Mouse (Mus musculus) ES-Bruce4 (cell line): ENCODE data around the gene Tmc7.

Experiments
- CTCF ChIP-seq: IDR thresholded peaks from one replicate; pipeline ENCODE4 v1.8.1; 2011; ENCODE audit warnings: low read depth, low read length
- EP300 ChIP-seq: IDR thresholded peaks from 2 replicates; pipeline ENCODE4 v1.6.1; 2011; ENCODE audit warnings: low read depth, low read length; ENCODE audit not compliant: insufficient read depth
- POLR2A ChIP-seq: IDR thresholded peaks from one replicate; pipeline ENCODE4 v1.8.1; 2011; ENCODE audit warnings: low read length; ENCODE audit not compliant: insufficient read depth

DNA sequence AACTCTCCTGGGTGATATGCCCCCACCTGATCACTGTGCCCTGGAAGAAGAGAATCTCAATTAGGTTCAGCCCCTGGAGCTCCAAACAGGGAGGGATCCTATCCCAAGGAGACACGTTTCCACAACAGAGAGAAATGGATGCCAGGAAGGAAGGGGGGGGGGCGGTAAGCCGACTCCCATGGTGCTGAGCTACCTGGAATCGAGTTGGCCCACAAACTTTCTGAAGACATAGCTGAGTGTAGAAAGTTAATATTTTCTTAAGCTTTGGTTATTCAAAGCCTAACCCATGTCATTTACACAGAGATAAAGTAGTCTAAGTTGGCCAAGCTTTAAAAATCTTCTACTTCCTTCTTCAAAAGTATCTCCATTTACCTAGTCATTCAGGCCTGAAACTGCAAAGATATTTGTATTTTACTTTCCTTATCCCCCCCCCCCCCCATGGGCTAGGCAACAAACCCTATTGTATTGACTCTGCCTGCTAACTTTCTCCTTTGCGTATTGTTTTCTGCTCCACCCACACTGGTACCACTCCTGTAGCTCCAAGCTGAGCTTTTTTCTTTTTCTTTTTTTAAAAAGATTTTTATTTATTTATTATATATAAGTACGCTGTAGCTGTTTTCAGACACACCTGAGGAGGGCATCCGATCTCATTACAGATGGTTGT, 35.8 kb upstream of the Tmc7 start:
- TF ChIP-seq CTCF (no peak), POLR2A (no peak), EP300 (no peak)
